Mouse (Mus musculus): ENCODE measurements around the gene Tmem43.

Tmem43 gene

GRCm38 (mm10) chr6:91489872-91490271, 16.4 kb downstream of the Tmem43 start:
- DNase-seq, result no peak

DNA sequence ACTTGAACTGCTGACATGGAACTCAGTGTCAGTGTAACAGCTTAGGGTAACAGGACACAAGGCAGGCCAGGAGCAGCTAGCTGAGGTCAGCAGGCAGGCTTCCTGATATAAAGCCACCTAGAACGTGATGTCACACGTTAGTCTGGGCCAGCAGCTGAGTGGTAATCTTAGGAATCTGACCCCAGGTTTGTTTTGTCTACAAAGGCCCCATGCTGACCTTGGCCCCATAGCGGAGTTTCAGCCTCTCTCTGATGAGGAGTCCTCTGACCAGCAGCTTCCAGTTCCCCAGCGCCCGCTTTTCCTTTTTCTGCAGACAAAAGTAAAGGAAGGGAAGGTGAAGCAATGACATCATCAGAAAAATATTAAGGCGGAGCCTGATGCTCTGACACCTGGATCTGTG, 17.5 kb downstream of the Tmem43 start:
- DNase-seq, result no peak

DNA sequence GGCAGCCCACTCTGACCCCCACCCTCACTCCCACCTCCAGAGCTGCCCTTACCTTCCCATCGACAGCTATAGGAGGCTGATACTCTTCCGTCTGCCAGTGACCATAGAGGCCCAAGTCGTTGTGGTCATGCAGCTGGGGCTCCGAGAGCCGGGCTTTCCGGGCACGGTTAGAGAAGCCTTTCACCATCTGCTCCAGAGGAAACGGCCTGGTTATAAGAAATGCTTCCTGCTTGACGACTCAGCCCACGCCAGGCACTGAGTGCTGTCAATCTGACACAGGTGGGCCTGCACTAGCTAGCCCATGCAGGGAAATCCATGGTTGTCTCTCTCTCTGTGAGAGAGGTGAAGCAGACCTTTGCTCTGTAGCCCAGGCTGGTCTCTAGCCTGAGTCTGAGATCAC, 19.6 kb downstream of the Tmem43 start:
- no peak for DNase-seq

DNA sequence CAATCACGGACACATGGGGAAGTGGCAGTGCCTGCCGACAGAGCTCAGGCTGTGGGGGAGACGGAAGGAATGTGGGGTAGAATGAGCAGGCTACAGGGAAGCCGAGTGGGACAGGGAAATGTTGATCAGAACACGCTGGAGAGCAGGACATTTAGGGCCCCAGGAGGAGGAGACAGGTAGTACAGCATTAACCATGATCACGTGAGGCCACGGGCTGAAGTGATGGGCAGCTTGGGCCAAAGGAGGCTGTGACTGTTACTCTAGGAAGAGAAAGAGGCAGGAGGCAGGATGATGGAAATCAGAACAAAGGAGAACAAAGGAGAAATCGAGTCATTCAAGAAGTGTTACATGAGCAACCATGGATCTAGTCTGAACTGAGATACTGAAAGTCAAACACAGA, 21.0 kb downstream of the Tmem43 start:
- no peak for DNase-seq

- DNase-seq, result no peak
Observed at GRCm38 (mm10) chr6:91503302-91503701, 29.8 kb downstream of the Tmem43 start.

DNA sequence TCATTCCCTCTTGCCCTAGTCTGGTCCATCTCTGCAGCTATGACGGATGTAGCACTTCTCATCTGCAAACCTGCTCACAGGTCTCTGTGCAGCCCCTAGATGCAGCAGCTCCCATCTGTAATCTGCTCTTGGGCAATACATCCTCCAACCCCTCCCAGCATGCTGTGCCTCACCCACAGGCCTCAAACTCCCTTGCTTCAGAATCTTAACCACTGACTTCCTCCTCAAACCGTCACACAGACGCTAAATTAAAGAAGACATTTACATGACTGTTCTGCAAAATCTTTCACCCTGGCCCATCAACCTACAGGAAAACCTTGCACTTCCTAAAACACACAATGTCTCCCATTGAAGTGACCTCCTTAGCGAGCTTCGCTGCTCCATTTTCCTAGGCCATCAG, 32.5 kb downstream of the Tmem43 start:
- DNase-seq, result peak; percentile 34

DNA sequence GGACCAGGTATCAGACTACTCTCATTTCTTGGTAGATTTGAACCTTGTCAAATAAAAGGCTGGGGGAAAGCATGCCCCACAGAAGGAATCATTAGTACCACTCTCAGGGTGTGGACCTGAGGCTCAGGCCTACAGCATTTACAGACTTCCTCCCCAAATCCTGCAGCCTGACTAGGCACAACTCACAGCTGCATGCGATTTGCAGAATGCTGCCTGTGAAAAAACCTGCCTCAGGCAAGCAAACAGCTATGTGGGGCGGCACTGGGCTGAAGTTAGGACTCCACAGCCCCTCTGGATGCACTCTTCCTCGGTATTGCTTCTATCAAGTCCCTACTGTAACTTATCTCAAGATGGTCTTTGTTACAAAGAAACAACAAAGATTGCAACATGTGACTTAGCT, 34.5 kb downstream of the Tmem43 start:
- no peak for DNase-seq

GRCm38 (mm10) chr6:91509326-91509725, 35.8 kb downstream of the Tmem43 start:
- peak; percentile 77 for DNase-seq

GRCm38 (mm10) chr6:91510211-91510610, 36.7 kb downstream of the Tmem43 start:
- no peak for DNase-seq

DNA sequence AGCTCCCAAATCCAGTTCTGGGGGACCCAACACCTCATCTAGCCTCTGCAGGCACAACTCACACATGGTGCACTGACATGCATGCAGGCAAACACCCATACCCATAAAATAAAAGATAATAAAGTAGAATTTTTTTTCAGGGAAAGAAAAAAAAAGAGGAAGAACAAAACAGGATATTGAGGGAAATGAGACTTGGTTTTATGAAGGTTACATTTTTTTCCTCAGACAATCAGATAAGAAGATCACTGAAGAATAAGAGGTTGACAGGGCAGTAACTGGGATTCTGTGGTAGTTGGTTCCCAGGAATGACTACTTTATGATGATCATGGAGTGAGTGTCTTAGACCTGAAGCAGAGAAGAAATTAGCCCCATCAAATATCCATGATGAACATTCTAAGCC, 40.6 kb downstream of the Tmem43 start:
- no peak for DNase-seq

DNA sequence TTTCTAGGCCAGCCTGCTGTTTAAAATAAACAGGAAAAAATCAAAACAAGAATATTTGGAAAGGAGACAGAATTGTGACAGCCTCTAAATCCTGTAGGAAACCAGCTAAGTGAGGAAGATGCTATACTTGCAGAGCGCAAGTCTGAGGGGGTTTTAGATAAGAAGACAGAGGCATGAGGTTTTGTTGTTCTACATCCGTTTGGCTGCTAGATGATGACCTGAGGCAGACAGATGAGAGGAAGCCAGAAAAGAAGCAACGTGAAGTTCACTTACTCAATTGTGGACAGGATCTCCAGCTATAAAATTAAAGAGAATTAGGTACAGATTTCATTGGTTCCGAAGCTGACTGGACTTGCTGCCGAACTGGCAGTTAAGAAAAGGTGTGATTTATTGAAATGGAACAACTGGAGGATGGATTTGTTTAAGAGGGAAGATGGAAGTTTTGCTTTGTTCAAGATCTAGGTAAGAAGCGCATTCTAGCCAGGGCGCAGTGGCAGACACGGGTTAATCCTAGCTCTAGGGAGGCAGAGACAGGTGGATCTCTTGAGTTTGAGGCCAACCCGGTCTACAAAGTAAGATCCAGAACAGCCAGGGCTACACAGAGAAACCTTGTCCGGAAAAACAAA, 41.3 kb downstream of the Tmem43 start:
- peak; percentile 6 for DNase-seq

GRCm38 (mm10) chr6:91515545-91516449, 42.3 kb downstream of the Tmem43 start, which contains the start of the genes Xpc and Lsm3:
TSS of gene Xpc (minus strand) at chr6:91515888.
TSS of gene Lsm3 (plus strand) at chr6:91515928.
- peak; percentile 98 for DNase-seq

DNA sequence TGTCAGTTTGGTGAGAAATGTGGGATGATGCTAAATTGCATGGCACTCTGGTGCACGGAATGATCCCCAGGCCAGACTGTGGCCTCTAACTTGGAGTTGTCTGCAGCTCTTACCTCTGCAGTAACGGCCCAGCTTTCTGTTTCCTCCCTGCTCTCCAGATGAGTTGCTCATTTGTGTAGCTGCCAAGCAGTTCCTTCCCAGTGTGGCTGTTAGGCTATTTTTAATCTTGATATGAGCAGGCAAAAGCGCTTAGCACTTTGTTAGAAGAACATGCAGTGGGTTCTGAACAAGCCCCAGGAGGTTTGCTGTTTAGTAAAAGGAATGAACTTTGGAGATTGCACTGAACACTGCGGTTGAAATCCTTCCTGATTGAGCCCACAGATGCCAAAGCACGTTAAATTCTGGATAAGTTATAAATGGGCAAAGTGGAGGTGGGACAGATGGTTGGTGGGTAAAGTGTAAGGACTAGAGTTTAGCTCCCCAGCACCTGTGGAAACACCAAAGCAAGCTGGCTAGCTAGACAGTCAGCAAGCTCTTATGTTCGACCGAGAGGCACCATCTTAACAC, 45.0 kb downstream of the Tmem43 start:
- no peak for DNase-seq

GRCm38 (mm10) chr6:91522816-91523215, 49.3 kb downstream of the Tmem43 start:
- DNase-seq, result no peak

- DNase-seq, result no peak
Observed at GRCm38 (mm10) chr6:91525544-91525943, 52.0 kb downstream of the Tmem43 start.

- DNase-seq, result peak; percentile 67
Observed at GRCm38 (mm10) chr6:91527227-91527860, 53.8 kb downstream of the Tmem43 start.

GRCm38 (mm10) chr6:91528265-91528664, 54.8 kb downstream of the Tmem43 start:
- no peak for DNase-seq

GRCm38 (mm10) chr6:91530673-91531072, 57.2 kb downstream of the Tmem43 start:
- DNase-seq, result no peak

GRCm38 (mm10) chr6:91531276-91531675, 57.8 kb downstream of the Tmem43 start:
- peak; percentile 20 for DNase-seq

DNA sequence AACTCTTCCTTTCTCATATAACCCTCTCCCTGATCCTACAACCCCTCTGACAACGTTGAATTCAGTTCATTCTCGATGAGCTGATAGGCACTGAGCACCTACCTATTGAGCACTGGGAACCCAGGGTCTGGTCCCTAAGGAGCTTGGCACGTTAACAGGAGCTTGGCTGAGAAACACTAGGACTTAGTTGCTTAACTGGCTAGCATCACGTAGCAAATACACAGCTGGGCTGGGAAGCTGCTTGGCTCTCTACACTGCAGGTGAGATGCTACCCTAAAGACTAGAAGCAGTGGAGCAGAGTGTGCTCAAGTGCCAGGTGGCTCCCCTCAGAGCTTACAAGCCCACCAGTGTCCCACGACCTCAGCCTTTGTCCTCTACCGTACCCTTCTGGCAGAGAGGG, 59.2 kb downstream of the Tmem43 start:
- no peak for DNase-seq

- DNase-seq, result no peak
Observed at GRCm38 (mm10) chr6:91533359-91533758, 59.9 kb downstream of the Tmem43 start.

DNA sequence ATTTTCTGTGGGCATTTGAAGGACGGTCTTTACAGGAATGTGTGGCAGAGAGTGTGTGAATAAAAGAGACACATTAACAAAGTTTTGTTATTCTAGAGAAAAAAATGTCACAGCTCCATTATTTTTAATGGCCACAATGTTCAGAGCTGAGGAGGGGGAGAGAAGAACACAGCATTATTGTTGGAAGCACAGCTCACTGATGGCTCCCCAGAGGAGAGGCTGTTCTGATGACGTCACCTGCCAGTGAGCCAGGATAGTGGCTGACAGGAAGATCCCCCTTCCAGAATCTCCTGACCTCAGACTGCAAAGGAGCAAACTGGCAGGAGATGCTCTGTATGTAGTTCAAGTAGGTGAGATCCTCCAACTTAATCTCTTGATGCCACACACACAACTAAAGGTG, 60.3 kb downstream of the Tmem43 start:
- DNase-seq, result no peak

- DNase-seq, result no peak
Observed at GRCm38 (mm10) chr6:91534268-91534667, 60.8 kb downstream of the Tmem43 start.

All from lung, postnatal 36 days (tissue).